26 mouse cellular contexts compared by ENCODE assay signal in the genomic region with DNA sequence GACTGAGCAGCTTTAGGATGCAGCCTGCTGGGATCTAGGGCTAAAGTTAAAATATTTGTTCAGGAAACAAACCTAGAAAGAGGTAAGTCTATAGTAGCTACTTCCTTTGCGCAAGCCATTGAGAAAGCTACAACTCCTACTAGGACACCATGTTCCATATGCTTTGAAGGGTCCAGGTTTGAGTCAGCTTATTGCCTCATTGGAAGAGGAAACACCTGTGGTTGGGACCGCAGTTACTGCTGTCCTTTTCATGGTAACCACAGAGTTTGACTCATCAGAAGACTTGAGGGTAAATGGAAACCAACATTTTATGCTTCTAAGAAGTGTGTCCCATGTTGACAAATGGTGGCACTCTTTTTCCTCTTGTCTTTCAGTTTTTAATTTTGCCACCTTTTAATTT.
"Had no signal": no experiment of that assay in that cellular context is flagged by ENCODE, and none has a peak within 500 bp of the region (broad histone marks: within the 10 kb centered on the region; RNA-seq: fewer than 3 reads in every experiment).

No protein-coding gene starts in this region.

- H3K27ac ChIP-seq: heart, embryonic 10.5 days; hindbrain, embryonic 10.5 days; hindbrain, embryonic 12.5 days; hindbrain, embryonic 14.5 days; intestine, embryonic 15.5 days; layer of hippocampus, adult 2 months; left cerebral cortex, adult 2 months; limb, embryonic 13.5 days; limb, embryonic 15.5 days; liver, embryonic 13.5 days had no signal

- H3K4me1 ChIP-seq: heart, embryonic 10.5 days; heart, embryonic 12.5 days; intestine, embryonic 15.5 days; limb, embryonic 13.5 days; liver, embryonic 13.5 days had no signal

- H3K36me3 ChIP-seq: heart, embryonic 10.5 days; heart, embryonic 12.5 days; hindbrain, embryonic 10.5 days; hindbrain, embryonic 12.5 days; intestine, embryonic 15.5 days; limb, embryonic 13.5 days; limb, embryonic 15.5 days; liver, embryonic 13.5 days had no signal

- DNase-seq: gastrocnemius, postnatal 14 days; gastrocnemius, postnatal 36 days; heart, adult 18-20 months; heart, postnatal 10 days; heart, postnatal 4 days; kidney, adult 18-20 months; kidney, adult 8-10 months; kidney, postnatal 10 days; kidney, postnatal 25 days; kidney, postnatal 4 days; layer of hippocampus, adult 9-11 months; left cerebral cortex, postnatal 4 days; liver, embryonic 13.5 days had no signal

- ATAC-seq: hindbrain, embryonic 16.5 days; inflammation-experienced regulatory T-cells, adult 6 months; intestine, embryonic 15.5 days; intestine, postnatal 0 days had no signal

- H3K4me3 ChIP-seq: heart, embryonic 10.5 days; heart, embryonic 12.5 days; hindbrain, embryonic 10.5 days; hindbrain, embryonic 12.5 days; intestine, embryonic 15.5 days; layer of hippocampus, adult 2 months; left cerebral cortex, adult 2 months; limb, embryonic 13.5 days; limb, embryonic 15.5 days; liver, embryonic 13.5 days had no signal

- H3K27me3 ChIP-seq: heart, embryonic 12.5 days; hindbrain, embryonic 12.5 days; intestine, embryonic 15.5 days; limb, embryonic 13.5 days; limb, embryonic 15.5 days; liver, embryonic 13.5 days had no signal
